Mouse (Mus musculus) intestine, embryonic 15.5 days (tissue): Measurements from ENCODE around the gene Capn1. TPM values are rescaled to one million over a fixed set of nuclear protein-coding genes. Genes with fewer than 3 reads are reported as not detected.
A peak's percentile ranks its signal among the peaks of the same experiment; 100 is the strongest.

Source experiments
- ATAC-seq: fragments of 200-750 bp; cut with Nextera tagmentation; 2 replicates; pipeline ENCODE4 v1.8.0; 2017; ENCODE audit warnings: moderate TSS enrichment, moderate library complexity
- H3K27ac ChIP-seq: fragments of 300-500 bp; sonication (generic); 2 replicates; pipeline ENCODE4 v1.5.1; 2015; ENCODE audit warnings: mild to moderate bottlenecking, inconsistent platforms
- H3K27me3 ChIP-seq: fragments of 300-500 bp; sonication (generic); replicated peaks from 2 replicates; pipeline ENCODE4 v1.6.1; 2015; ENCODE audit warnings: inconsistent platforms
- H3K36me3 ChIP-seq: fragments of 300-500 bp; sonication (generic); 2 replicates; pipeline ENCODE4 v1.6.1; 2015; ENCODE audit warnings: inconsistent platforms
- H3K4me1 ChIP-seq: fragments of 300-500 bp; sonication (generic); replicated peaks from 2 replicates; pipeline ENCODE4 v1.6.1; 2015; ENCODE audit warnings: inconsistent platforms
- H3K4me2 ChIP-seq: fragments of 300-500 bp; sonication (generic); replicated peaks from 2 replicates; pipeline ENCODE4 v1.6.1; 2015; ENCODE audit warnings: mild to moderate bottlenecking, inconsistent platforms
- H3K4me3 ChIP-seq: fragments of 300-500 bp; sonication (generic); replicated peaks from 2 replicates; pipeline ENCODE4 v1.5.1; 2015; ENCODE audit warnings: inconsistent platforms
- H3K9ac ChIP-seq: fragments of 300-500 bp; sonication (generic); 2 replicates; pipeline ENCODE4 v1.6.1; 2015; ENCODE audit warnings: inconsistent platforms
- H3K9me3 ChIP-seq: fragments of 300-500 bp; sonication (generic); 2 replicates; pipeline ENCODE4 v1.6.1; 2016; ENCODE audit warnings: inconsistent platforms
- WGBS: fragments of 180-500 bp; shearing (Covaris S2); methylation state at CpG from one replicate; pipeline ENCODE4 v1.1.7; 2015; 5-methylcytosine and 5-hydroxymethylcytosine counted together
- polyA plus RNA-seq: library from polyadenylated mRNA; unstranded; fragments of >200 nt; fragmentation: Nextera tagmentation; extraction: Ambion mirVana; gene quantifications from 2 replicates; pipeline ENCODE4 v1.2.1, GENCODE M21; 2015

Gene Capn1
- polyA plus RNA-seq, 1 experiment from 2014 or later: 10.4 TPM

- no peaks in the 10 kb centered on the region; the same call in 1 of the 2 replicates for H3K4me1 ChIP-seq
- H3K36me3 ChIP-seq: no peaks in the 10 kb centered on the region
- H3K4me3 ChIP-seq: no peak overlapping the region
- H3K9me3 ChIP-seq: no peaks in the 10 kb centered on the region
- no peak overlapping the region for H3K4me2 ChIP-seq
- 55% methylated on average over 11 of the region's 11 CpGs for WGBS
- H3K27me3 ChIP-seq: no peaks in the 10 kb centered on the region
- no peak for ATAC-seq
- H3K27ac ChIP-seq: no peak overlapping the region
- H3K9ac ChIP-seq: no peak overlapping the region
Observed at GRCm38 (mm10) chr19:6005541-6005940, 10.2 kb downstream of the Capn1 start.

GRCm38 (mm10) chr19:5999969-6000368, 15.7 kb downstream of the Capn1 start:
- Histone ChIP-seq H3K36me3 (no peaks in the 10 kb centered on the region), H3K9ac (no peak overlapping the region), H3K27ac (no peak overlapping the region), H3K9me3 (no peaks in the 10 kb centered on the region), H3K4me3 (no peak overlapping the region), H3K4me2 (no peak overlapping the region), H3K4me1 (no peaks in the 10 kb centered on the region), H3K27me3 (no peaks in the 10 kb centered on the region)
- ATAC-seq: no peak
- WGBS: 75% methylated on average over 5 of the region's 5 CpGs

- Histone ChIP-seq H3K4me3 (no peak overlapping the region), H3K4me2 (no peak overlapping the region), H3K36me3 (no peaks in the 10 kb centered on the region), H3K27ac (no peak overlapping the region), H3K9ac (no peak overlapping the region), H3K9me3 (no peaks in the 10 kb centered on the region), H3K4me1 (no peaks in the 10 kb centered on the region), H3K27me3 (no peaks in the 10 kb centered on the region)
- ATAC-seq: no peak
- 85% methylated on average over 3 of the region's 3 CpGs for WGBS
Observed at GRCm38 (mm10) chr19:5998180-5998579, 17.5 kb downstream of the Capn1 start.

GRCm38 (mm10) chr19:5994711-5995110, 21.0 kb downstream of the Capn1 start:
- H3K9ac ChIP-seq: no peak overlapping the region
- no peak for ATAC-seq
- H3K9me3 ChIP-seq: no peaks in the 10 kb centered on the region
- H3K4me1 ChIP-seq: peaks cover 11% of the 10 kb centered on the region
- WGBS: 85% methylated on average over 14 of the region's 14 CpGs
- H3K4me2 ChIP-seq: no peak overlapping the region
- H3K4me3 ChIP-seq: no peak overlapping the region
- H3K27me3 ChIP-seq: no peaks in the 10 kb centered on the region
- H3K27ac ChIP-seq: no peak overlapping the region
- H3K36me3 ChIP-seq: no peaks in the 10 kb centered on the region

- Histone ChIP-seq H3K4me1 (peaks cover 23% of the 10 kb centered on the region), H3K27ac (no peak overlapping the region), H3K36me3 (no peaks in the 10 kb centered on the region), H3K27me3 (no peaks in the 10 kb centered on the region), H3K4me2 (no peak overlapping the region), H3K9ac (no peak overlapping the region), H3K9me3 (no peaks in the 10 kb centered on the region), H3K4me3 (no peak overlapping the region)
- 80% methylated on average over 7 of the region's 7 CpGs for WGBS
- ATAC-seq: no peak
Observed at GRCm38 (mm10) chr19:5992012-5992411, 23.7 kb downstream of the Capn1 start.

GRCm38 (mm10) chr19:5991467-5991866, 24.2 kb downstream of the Capn1 start:
- H3K9ac ChIP-seq: no peak overlapping the region
- 81% methylated on average over 7 of the region's 7 CpGs for WGBS
- no peaks in the 10 kb centered on the region for H3K27me3 ChIP-seq
- H3K4me1 ChIP-seq: peaks cover 23% of the 10 kb centered on the region
- no peak overlapping the region for H3K4me2 ChIP-seq
- no peak overlapping the region for H3K27ac ChIP-seq
- no peak overlapping the region for H3K4me3 ChIP-seq
- no peaks in the 10 kb centered on the region for H3K9me3 ChIP-seq
- no peak for ATAC-seq
- no peaks in the 10 kb centered on the region for H3K36me3 ChIP-seq

GRCm38 (mm10) chr19:5990921-5991320, 24.8 kb downstream of the Capn1 start:
- H3K4me1 ChIP-seq: peaks cover 23% of the 10 kb centered on the region
- H3K4me3 ChIP-seq: no peak overlapping the region
- H3K36me3 ChIP-seq: no peaks in the 10 kb centered on the region
- no peak overlapping the region for H3K4me2 ChIP-seq
- 82% methylated on average over 1 of the region's 1 CpGs for WGBS
- H3K9ac ChIP-seq: no peak overlapping the region
- no peak overlapping the region for H3K27ac ChIP-seq
- H3K9me3 ChIP-seq: no peaks in the 10 kb centered on the region
- ATAC-seq: no peak
- no peaks in the 10 kb centered on the region for H3K27me3 ChIP-seq

GRCm38 (mm10) chr19:5990033-5990432, 25.7 kb downstream of the Capn1 start:
- H3K27ac ChIP-seq: 0 out of 2 replicates have a peak overlapping the region, but pooled peaks have one; percentile 54

GRCm38 (mm10) chr19:5989585-5989984, 26.1 kb downstream of the Capn1 start:
- H3K27me3 ChIP-seq: no peaks in the 10 kb centered on the region
- peak overlapping the region; percentile 54 for H3K27ac ChIP-seq
- no peak overlapping the region for H3K4me3 ChIP-seq
- 0 out of 2 replicates have a peak, but pooled peaks have one; percentile 3 for ATAC-seq
- H3K9ac ChIP-seq: no peak overlapping the region
- no peaks in the 10 kb centered on the region for H3K36me3 ChIP-seq
- peaks cover 23% of the 10 kb centered on the region for H3K4me1 ChIP-seq
- H3K4me2 ChIP-seq: peak overlapping the region; percentile 46; the same call in 1 of the 2 replicates
- no peaks in the 10 kb centered on the region for H3K9me3 ChIP-seq
- WGBS: 38% methylated on average over 6 of the region's 6 CpGs

More at GRCm38 (mm10) chr19:5990033-5990432, 25.7 kb downstream of the Capn1 start:
- H3K36me3 ChIP-seq: no peaks in the 10 kb centered on the region
- no peaks in the 10 kb centered on the region for H3K9me3 ChIP-seq
- no peak overlapping the region for H3K4me2 ChIP-seq
- H3K4me1 ChIP-seq: peaks cover 23% of the 10 kb centered on the region
- H3K9ac ChIP-seq: no peak overlapping the region
- no peak overlapping the region for H3K4me3 ChIP-seq
- H3K27me3 ChIP-seq: no peaks in the 10 kb centered on the region
- peak; percentile 57 for ATAC-seq
- WGBS: 73% methylated on average over 12 of the region's 12 CpGs

GRCm38 (mm10) chr19:5988815-5989452, 26.8 kb downstream of the Capn1 start:
- 6% methylated on average over 13 of the region's 13 CpGs for WGBS
- H3K9me3 ChIP-seq: no peaks in the 10 kb centered on the region
- no peaks in the 10 kb centered on the region for H3K36me3 ChIP-seq
- peak overlapping the region; percentile 54; the same call in 1 of the 2 replicates for H3K27ac ChIP-seq
- H3K4me3 ChIP-seq: 0 out of 2 replicates have a peak overlapping the region, but pooled peaks have one; percentile 0
- H3K4me2 ChIP-seq: peak overlapping the region; percentile 46
- H3K4me1 ChIP-seq: peaks cover 23% of the 10 kb centered on the region
- H3K27me3 ChIP-seq: no peaks in the 10 kb centered on the region
- peak; percentile 77 for ATAC-seq
- H3K9ac ChIP-seq: 0 out of 2 replicates have a peak overlapping the region, but pooled peaks have one; percentile 34

GRCm38 (mm10) chr19:5988027-5988814, 27.5 kb downstream of the Capn1 start:
- Histone ChIP-seq H3K9ac (0 out of 2 replicates have a peak overlapping the region, but pooled peaks have one; percentile 34), H3K27me3 (no peaks in the 10 kb centered on the region), H3K4me3 (no peak overlapping the region), H3K36me3 (no peaks in the 10 kb centered on the region), H3K4me2 (0 out of 2 replicates have a peak overlapping the region, but pooled peaks have one; percentile 46), H3K9me3 (no peaks in the 10 kb centered on the region), H3K27ac (peak overlapping the region; percentile 54; the same call in 1 of the 2 replicates), H3K4me1 (peaks cover 23% of the 10 kb centered on the region)
- WGBS: 44% methylated on average over 5 of the region's 5 CpGs
- ATAC-seq: no peak

- H3K4me2 ChIP-seq: no peak within 1 kb of the TSS
- WGBS: 55% methylated on average over 4 of the region's 4 CpGs
- no peaks in the 10 kb centered on the region for H3K27me3 ChIP-seq
- no peaks in the 10 kb centered on the region for H3K9me3 ChIP-seq
- no peak within 1 kb of the TSS for H3K4me3 ChIP-seq
- ATAC-seq: no peak
- H3K36me3 ChIP-seq: no peaks in the 10 kb centered on the region
- peaks cover 20% of the 10 kb centered on the region for H3K4me1 ChIP-seq
- H3K27ac ChIP-seq: no peak within 1 kb of the TSS
- H3K9ac ChIP-seq: no peak within 1 kb of the TSS
Observed at GRCm38 (mm10) chr19:5986043-5986442, 29.7 kb downstream of the Capn1 start, which contains the start of gene Slc22a20. Gene Slc22a20, minus strand, starts transcription at chr19:5986143.
